Mouse (Mus musculus) kidney, postnatal 14 days (tissue): ENCODE data around the gene Notch1.

Experiments used
- DNase-seq: peaks from one replicate; pipeline ENCODE4 v3.0.0; 2022; ENCODE audit warnings: mixed read lengths

Gene Notch1

DNA sequence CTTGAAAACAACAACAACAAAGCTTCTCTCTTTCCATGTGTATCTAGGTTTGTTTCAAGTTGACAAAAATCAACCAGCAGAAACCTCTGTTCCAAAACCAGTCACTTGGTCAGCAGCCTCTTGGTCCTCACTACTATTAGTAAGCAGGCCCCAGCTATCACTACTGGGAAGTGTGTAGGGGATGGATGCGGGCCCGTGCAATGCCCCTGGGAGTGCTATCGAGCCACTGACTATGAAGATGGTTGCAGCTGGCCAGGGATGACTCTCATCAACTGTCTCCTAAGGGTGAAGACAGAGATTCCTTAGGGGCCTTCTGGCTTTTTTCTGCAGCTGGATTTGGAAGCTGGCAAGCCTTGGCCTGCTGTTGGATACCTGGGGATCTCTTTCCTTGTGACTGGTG, 13.4 kb upstream of the Notch1 start:
- DNase-seq, result no peak

DNA sequence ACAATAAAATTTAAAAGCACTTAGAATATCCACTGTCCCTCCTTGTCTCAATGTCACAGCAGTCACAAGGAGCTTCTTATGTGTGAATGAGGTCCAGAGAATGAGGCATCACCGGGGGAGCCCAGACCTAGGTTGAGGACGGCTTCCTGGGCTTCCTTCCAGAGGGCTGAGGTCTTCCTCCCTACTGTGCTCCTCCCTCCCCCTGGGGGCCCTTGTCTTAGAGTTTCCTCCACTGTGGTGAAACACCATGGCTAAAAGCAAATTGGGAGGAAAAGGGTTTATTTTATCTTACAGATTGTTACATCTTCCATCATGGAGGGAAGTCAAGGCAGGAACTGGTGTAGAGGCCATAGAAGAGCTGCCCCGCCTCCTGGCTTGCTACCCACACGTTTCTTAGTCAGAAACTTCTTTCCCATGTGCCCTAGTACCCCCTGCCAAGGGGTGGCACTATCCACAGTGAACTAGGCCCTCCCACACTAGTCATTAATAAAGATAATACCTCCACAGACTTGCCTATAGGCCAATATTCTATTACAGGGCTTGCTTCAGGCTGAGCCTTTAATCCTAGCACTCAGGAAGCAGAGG, 12.8 kb upstream of the Notch1 start:
- DNase-seq, result no peak

DNA sequence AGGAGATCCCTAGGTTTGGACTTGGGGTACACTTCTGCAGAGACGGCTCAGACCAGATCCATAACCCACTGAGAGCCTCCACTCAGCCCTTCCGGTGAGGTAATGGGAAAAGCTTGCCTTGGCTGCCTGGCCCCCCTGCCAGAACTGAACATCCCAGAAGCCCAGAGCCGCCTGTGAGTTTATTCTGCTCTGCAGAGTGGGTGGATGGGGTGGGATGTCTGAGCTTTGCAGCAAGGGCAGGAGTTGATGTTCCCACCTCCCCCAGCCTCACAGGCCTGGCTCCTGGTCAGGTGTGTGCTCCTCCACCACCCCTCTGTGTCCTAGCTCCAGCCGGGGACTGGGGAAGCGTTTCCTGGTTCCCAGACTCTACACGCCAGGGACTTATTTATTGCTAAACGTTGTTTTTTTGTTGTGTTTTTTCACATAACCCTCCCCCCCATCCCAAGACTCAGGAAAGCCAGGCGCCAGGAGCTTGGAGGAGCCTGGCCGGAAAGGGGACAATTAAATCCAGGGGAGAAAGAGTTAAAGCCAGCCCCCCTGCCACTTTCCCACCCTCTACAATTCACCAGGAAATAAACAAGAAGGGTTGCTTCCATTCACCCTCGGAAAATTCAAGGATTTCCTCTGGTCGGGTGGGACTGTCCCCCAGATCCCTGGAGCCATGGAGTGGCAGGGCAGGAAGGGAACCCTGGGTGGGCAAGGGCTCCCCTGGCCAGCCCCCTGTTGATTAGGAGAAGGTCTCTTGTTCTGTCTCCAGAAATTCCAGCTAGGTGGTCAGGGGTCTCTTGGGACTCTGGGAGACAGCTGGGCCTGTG, 10.2 kb upstream of the Notch1 start:
- peak; percentile 38 for DNase-seq

DNA sequence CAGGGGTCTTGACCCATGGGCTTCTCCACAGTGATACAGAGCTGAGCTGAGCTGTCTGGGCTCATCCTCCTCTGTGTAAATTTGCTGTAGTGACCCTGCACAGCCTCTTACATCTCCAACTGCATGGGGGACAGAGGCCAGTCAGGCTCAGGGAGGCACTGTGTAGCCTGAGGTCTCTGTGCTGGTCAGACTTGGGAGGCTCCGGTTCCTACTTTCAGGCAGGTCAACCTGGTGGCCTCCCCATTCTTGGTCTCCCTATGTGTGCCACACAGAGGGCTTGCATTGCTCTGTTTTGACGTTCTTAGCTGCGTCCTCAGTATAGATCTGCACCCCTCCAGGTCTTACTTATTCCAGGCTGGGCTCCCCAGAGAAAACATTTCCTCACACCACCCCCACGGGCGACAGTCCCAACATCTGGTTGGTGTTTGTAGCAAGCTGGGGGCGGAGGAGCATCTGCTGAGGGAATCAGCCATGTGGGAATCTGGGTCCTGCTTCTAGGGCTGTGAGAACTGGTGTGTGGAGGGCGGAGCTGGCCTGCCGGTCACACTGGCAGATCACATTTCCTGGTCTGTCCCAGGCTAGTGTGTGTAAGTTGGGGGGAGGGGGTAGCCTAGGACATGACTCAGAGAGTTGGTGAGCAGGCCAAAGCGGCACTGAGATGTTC, 9.0 kb upstream of the Notch1 start:
- DNase-seq, result peak; percentile 82

DNA sequence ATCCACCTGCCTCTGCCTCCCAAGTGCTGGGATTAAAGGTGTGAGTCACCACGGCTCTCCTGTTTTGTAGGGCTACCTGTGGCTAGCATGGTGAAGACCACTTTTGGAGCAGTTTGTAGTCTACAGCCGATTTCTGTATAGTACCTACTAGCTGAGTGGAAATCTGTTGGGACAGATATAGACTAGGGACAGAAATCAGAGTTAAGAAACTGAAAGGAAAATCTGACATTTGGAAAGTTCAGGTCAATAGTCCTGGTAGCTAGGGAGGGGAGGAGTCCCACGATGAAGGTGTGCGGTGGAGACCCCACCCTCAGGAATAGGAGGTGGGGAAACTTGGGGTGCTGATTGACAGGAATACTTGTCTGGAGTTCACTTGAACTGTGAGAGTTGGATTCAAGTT, 5.9 kb upstream of the Notch1 start:
- DNase-seq, result no peak

DNA sequence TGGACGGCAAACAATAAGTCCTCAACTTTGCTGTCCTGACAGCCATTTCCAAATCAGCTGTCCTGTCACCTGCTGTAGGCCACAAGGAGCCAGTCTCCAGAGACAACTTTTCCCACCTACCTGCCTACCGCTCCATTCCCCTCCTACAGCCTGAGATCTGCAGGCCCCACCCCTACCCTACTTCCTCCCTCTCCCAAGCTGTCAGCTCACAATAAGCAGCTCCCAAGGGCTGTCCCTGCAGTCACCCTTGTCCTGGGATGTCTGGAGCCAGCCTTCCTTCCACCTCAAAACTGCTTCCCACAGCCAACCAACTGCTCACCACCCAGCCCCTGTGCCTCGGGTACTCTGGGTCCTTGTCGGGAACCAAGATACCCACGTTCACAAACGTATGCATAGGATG, 3.3 kb upstream of the Notch1 start:
- DNase-seq, result no peak

DNA sequence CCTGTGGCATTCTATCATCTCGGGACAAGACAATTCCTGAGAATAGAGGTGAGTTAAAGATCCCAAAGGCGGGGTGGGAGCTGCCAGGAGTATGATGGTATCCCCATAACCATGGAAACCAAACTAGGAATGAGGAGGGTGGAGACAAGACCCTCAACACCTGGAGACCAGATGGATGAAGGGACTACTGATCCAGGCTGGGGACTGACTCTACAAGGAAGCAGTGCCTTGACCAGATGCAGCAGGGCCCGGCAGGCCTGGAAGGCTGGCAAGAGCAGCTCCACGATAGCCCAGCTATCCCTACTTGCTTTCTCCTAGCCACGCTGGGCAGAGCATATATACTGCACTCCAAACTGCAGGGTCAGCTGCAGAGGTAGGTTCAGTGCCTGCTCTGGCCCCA, 524 bp upstream of the Notch1 start:
- no peak for DNase-seq

DNA sequence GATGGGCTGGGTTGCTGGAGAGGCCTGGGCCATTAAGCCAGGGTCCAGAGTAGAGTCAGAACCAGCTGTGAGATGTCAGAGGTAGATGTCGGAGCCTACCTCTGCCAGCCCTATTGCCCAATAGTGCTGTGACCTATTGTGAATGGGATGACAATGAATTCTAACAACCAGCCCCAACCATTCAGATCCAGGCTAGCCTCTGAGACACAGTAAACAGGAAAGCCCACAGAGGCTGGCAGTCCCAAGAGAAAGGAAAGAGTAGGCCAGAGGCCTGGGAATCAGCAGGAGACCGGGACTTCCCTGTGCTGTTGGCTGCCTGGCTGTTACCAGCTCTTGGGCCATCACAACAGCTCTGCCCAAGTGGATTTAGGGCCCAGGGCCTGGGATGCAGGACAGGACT, 1.1 kb downstream of the Notch1 start:
- DNase-seq, result no peak

DNA sequence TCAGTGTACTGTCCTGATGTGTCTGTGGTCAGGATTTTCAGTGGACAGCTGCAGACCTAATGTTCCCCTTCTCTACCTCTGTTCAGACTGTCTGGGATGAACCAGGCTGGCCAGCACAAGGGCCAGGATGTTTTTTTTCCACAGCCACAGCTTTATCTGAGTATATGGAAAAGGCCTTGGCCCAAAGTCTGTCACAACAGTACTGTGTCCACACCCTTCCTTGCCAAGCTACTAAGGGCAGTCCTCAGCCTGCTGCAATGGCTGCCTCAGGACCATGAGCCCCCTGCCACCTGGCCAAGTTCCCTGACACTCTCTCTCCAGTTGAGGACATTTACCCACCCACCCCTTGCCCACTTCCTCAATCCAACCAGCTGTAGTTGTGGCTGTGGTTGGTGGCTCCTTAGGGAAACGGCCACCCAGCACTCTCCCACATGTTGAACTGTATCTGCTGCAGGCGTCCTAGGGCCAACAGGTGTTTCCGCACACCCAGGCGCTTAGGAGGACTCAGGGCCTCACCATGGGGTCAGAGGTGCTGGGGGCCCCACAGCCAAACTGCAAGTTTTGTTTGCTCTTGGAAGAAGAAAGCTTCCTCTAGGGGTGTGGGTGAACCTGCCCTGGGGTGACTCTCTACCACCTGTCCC, 3.2 kb downstream of the Notch1 start:
- DNase-seq, result no peak

DNA sequence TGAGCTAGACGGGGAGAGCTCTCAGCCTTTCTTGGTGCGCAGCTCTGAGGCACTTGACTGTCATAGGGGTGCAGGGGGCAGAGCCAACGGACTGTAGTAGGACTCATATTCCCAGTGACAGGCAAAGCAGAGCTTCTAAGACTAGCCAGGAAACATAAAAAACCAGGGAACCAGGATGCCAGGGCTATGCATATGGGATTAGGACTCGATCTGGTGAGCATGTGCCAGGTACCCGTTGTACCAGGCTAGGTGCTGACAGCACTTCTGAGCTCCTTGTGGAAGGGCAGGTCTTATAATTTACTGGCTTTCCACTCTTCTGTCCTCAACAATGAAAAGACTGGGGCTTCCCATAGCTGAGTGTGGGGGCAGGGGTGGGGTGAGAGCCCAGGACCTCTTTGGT, 7.8 kb downstream of the Notch1 start:
- no peak for DNase-seq

DNA sequence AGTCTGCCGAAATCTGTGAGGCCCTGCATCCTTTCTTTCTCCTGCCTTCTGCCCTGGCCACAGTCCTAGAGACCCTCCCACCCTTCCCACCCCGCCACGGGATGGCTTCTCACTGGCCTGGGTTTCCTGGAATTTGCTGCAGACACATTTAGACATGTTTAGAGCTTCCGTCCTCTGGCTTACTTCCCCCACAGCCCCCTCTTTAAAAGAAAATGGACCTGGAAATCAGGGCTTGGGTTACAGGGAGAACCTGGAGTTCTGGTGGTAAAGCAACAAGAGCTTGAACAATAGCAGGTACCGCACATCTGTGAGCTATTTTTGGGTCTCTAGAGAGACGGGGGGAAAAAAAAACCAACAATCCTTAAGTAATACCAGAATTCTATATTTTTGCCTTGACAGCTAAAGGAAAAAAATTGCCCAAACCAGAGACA, 8.5 kb downstream of the Notch1 start:
- DNase-seq, result peak; percentile 63

DNA sequence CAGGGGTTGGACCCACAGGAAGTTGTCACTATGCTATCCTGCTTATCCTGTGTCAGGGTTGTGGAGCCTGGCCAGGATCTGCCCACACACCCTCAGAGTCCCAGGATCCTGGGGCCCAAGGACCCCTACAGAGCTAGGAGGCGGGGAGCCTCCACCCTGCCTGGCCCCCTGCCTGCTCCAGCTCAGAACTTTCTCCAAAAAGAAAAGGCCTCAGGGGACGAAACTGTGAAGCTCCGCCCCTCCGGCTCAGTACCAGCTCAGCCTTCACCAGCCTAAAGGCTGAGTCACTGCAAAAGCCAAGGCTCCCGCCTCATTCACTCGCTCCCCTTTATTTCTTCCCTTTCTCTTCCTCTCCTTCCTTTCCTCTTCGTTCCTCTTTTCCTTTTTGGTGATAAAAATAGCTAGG, 9.0 kb downstream of the Notch1 start:
- DNase-seq, result peak; percentile 84

DNA sequence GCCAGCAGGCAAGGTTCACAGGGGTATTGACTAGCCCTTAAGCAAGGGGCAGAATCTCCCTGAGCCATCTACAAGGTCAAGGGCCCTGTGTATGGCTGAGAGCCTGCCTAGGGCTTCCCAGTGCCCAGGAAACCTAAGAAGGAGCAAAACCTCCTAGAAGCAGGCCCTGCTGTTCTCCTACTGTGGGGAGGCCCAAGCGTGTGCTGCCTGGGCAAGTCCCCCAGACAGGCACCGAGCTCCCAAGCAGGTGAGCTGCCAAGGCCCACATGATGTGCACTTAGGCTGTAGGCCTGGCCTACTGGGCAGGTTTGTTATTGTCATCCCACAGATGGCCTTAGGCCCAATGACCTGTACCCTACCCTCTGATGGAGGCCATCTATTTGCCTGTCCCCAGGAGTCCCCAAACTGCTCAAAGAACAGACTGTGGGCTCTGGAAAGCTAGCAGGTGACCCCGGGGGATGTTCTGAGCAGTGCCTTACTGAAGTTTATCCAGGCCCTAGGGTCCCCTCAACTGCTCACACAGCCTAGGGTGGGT, 9.7 kb downstream of the Notch1 start:
- no peak for DNase-seq

DNA sequence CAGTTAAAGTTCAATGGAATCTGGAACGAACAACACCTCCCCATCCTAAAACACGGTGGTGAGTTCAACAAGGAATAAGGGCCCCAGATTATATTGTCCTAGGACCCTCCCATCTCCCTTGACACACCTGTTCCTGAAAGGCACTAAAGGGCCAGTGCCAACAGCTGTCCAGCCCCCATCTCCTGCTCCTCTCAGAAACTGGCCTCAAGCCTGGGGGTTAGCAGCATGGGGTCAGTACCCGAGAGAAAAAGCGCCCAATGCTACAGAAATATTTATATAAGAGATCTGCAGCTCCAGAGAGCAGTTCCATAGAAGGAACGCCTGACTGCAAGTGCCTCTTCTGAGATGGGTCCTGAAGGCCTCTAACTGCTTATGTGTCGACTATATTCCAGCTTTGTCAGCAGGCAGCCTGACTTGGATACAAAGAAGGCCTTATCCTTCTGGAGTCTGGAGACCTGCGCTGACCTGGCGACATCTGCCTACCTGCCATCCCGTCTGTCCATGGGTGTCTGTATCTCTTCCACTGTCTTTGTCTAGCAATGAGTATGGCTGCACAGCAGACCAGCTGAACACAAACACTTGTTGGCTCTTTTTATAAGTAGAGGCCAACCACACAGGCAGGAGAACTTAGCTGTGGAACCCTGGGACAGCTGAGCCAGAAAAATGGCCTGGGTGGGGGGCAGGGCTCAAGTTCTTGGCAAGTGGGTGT, 11.5 kb downstream of the Notch1 start:
- DNase-seq, result no peak

DNA sequence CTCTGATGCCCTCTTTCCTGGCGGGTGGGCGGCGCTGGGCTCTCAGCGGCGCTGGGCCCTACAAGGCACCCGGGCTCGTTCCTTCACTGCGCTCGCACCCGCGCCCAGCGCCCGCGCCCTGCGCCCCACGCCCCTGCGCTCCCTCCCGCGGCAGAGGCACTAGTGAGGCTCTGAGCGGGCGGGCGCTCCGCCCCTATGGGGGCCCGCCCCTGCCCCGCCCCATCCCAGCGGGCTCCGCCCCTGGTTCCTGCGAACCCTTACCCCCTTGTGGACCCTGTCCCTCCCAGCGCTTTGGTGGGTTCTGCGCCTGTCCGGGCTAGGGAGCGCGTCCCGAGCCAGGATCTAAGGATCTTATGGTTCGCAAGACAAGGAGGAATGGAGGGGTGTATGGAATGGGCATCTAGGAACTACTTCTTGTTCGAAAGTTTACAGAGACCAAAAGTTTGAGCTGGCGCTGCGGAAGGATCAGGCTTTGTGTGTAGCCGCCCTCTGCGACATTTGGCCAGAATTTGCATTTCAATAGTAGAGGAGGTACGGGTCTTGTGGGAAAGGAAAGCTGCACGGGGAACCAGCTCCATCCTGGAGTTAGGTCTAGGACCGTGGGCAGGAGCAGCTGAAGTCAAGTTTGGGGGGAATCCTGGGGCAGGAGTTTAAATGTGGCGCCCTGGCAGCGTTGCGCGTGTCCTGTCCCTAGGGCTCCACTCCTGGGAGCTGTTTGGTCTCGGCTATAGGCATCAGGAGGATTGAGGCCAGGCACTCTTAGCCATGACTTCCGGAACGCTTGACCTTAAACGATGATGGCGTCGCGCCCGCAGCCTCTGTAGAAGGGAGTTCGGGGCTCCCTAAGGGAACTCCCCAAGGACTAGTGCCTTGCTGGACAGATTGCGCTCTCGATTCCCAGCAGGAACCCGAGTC, 12.5 kb downstream of the Notch1 start:
- DNase-seq, result peak; percentile 92

DNA sequence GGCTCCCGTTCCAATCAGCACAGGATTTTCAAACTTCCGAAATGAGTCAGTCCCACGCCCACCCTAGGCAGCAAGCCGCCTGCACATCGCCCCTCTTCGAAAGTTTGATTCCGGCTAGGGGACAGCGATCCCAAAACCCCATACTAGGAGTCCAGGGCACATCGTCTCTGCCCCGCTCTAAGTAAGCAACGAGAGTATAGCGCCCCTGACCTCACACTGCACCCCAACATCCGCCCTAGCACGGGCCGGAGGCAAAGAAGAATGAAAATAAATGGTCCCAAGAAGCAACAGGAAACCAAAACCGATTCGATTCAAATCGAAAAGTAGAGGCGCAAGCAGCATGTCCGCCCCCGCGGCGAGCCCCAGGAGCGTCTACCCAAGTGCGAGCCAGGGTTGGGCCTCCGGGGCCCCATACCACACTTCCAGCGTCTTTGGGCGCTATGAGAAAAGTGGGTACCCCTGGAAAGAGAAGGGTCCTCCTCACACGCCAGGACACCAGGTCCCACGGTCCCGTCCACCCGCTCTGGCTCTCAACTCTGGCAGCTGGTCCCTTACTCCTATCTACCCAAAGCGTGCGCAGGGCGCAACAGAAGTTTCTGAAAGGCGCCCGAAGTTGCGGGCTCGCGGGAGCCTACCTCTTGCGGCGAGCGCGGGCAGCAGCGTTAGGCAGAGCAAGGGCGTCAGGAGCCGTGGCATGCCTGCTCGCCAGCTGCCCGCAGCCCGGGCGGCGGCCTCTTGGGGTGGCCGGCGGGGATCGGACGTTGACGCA, 13.4 kb downstream of the Notch1 start:
- no peak for DNase-seq

DNA sequence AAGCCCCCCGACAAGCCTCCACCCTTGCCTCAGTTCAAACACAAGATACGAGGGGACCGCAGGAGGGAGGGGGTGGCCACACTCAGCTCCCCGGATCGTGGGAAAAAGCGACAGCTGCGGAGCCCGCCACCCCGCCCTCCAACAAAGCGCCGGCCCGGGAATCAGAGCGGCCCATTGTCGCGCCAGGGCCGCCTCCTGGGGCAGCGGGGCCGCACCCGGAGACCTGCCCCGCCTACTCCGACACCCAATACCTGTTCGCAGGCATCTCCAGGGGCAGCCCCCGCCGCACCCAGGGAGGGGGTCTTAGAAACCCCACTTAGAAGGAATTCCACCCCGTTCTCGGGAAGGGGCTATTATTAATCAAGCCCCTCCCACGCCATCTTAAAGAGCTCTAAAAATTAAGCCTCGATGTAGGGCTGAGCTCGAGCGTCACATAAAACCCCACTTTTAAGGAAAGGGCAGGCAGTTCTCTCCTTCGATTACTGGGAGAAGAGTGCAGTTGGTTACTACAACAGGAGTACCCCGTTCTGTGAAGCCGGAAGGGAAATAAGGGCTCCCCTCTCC, 14.1 kb downstream of the Notch1 start:
- peak; percentile 68 for DNase-seq

DNA sequence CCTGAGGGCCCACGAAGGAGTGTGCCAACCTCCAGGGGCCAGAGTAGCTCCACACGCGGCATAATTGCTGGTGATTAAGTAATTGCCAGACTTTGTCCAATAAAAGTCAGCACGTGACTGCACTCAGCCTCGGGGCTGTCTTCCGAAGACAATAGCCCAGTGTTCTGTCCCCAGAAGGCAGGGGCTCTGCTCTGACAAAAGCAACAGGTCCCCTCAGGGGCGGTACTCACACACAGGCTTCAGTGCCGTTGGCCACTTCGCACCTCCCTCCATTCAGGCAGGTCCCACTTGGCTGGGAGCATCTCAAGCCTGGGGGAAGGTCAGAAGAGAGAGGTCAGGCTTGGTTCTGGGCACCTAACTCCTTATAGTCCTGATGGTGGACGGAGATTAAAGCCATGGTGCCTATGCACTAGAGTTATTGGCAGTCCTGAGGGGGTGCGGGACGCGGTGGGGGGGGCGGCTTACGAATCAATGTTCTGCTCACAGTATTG, 14.8 kb downstream of the Notch1 start:
- DNase-seq, result peak; percentile 36

DNA sequence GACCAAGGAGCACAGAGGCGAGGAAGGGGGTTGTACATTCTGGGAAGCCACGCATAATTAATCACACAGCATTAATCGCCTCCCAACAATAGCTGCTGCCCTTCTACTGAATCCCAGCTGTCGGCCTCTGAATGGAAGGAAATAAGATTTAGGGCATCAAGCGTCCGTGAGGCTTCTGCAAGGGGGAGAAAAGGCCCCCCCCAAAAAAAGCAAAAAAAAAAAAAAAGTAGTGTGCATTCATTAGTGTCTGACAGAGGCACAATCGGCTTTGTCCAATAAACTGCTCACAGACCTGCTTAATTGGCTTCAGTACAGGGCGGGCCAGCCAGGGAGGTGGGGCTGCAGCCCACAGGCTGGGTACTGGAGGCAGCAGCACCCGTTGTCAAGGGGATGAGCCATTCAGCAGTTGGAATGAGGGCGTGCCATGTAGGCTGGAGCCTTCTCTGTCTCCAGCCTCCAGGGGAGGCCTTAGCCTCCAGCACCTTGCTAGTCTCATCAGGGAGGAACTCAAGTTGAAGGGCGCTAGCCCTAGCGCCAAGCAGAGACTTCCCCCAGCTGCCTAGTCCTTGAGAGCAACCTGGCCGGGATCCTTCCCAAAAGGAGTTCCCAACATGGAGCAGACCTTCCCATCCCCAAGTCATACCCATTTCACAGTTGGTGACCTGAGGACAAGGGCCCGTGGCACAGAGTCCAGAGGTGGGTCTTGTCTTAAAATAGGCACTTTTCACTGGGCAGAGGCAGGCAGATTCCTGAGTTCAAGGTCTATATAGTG, 15.7 kb downstream of the Notch1 start:
- peak; percentile 80 for DNase-seq
